Mouse (Mus musculus) lung, postnatal 0 days (tissue): ENCODE measurements around the gene Iqck.

Experiments
- CTCF ChIP-seq: IDR thresholded peaks from 2 replicates; pipeline ENCODE4 v1.5.1; 2016; ENCODE audit warnings: antibody characterized with exemption, mild to moderate bottlenecking
- EP300 ChIP-seq: IDR thresholded peaks from 2 replicates; pipeline ENCODE4 v1.6.1; 2016; ENCODE audit warnings: antibody characterized with exemption, mild to moderate bottlenecking, control low read depth

GRCm38 (mm10) chr7:118949749-118950148 is 94.2 kb downstream of the Iqck start:
- TF ChIP-seq CTCF (no peak), EP300 (no peak)
